Mouse (Mus musculus) liver, embryonic 16.5 days (tissue): ENCODE data around the gene Bglap. TPM values are rescaled to one million over a fixed set of nuclear protein-coding genes. Genes with fewer than 3 reads are reported as not detected.
A peak's percentile ranks its signal among the peaks of the same experiment; 100 is the strongest.
"Not testable (repeated sequence)": the region's sequence is repeated elsewhere in the genome, so short reads cannot be mapped to it uniquely, and the experiment has no call there.

Experiments
- ATAC-seq: fragments of 200-750 bp; cut with Nextera tagmentation; 2 replicates; pipeline ENCODE4 v1.8.0; 2017; ENCODE audit warnings: low read depth, mild to moderate bottlenecking, moderate number of reproducible peaks, moderate library complexity
- H3K27ac ChIP-seq: fragments of 300-500 bp; sonication (generic); 2 replicates; pipeline ENCODE4 v1.5.1; 2014; ENCODE audit warnings: mild to moderate bottlenecking, low read length
- H3K27me3 ChIP-seq: fragments of 300-500 bp; sonication (generic); 2 replicates; pipeline ENCODE4 v1.6.1; 2014; ENCODE audit warnings: low read depth, low read length, mixed read lengths; ENCODE audit not compliant: control insufficient read depth, insufficient read depth
- H3K36me3 ChIP-seq: fragments of 300-500 bp; sonication (generic); 2 replicates; pipeline ENCODE4 v1.6.1; 2014; ENCODE audit warnings: mild to moderate bottlenecking; ENCODE audit not compliant: control insufficient read depth, insufficient read depth
- H3K4me1 ChIP-seq: fragments of 300-500 bp; sonication (generic); 2 replicates; pipeline ENCODE4 v1.6.1; 2014; ENCODE audit warnings: low read depth, low read length, mixed read lengths; ENCODE audit not compliant: control insufficient read depth
- H3K4me2 ChIP-seq: fragments of 300-500 bp; sonication (generic); 2 replicates; pipeline ENCODE4 v1.6.1; 2014; ENCODE audit warnings: low read depth, low read length, mixed read lengths
- H3K4me3 ChIP-seq: fragments of 300-500 bp; sonication (generic); 2 replicates; pipeline ENCODE4 v1.5.1; 2014; ENCODE audit warnings: low read depth, mild to moderate bottlenecking, low read length
- H3K9ac ChIP-seq: fragments of 300-500 bp; sonication (generic); 2 replicates; pipeline ENCODE4 v1.6.1; 2014; ENCODE audit warnings: low read depth, low read length
- H3K9me3 ChIP-seq: fragments of 300-500 bp; sonication (generic); replicated peaks from 2 replicates; pipeline ENCODE4 v1.6.1; 2016; ENCODE audit warnings: low read length; ENCODE audit not compliant: control insufficient read depth
- WGBS: fragments of 180-500 bp; shearing (Covaris S2); extraction: QIAGEN DNeasy Blood & Tissue Kit; methylation state at CpG from one replicate; pipeline ENCODE4 v1.1.7; 2014; ENCODE audit not compliant: insufficient replicate concordance; 5-methylcytosine and 5-hydroxymethylcytosine counted together
- polyA plus RNA-seq: library from polyadenylated mRNA; unstranded; fragments of >200 nt; fragmentation: Nextera tagmentation; extraction: Ambion mirVana; gene quantifications from 2 replicates; pipeline ENCODE4 v1.2.1, GENCODE M21; 2015

Gene Bglap
- polyA plus RNA-seq, 1 experiment from 2014 or later = not detected

DNA sequence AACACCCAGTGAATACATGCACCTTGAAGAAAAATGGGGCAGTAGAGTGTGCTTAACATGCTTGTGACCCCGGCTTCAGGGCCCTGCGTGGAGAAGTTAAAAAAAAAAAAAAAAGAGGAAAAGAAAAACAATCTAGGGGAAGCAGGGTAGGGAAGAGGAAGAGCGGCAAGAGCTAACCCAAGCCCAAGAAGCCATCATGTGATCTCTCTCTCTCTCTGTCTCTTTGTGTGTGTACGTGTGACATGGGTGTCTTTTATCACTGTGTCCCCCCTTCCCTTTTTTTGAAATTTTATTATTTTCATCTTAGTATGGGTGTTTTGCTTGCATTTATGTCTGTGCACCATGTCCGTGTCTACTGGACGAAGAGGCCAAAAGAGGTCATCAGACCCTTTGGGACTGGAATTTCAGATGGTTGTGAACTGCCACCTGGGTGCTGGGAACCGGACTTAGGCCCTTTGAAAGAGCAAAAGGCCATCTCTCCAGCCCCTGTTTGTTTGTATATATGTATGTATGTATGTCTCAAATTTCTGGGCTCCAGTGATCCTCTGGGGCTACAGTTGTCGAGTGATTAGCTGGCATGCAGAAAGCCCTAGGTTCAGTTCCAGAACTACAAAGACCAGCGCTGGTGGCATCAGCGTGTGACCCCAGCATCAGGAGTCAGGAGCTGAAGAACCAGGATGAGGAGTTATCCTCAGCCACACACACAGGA is 19.4 kb upstream of the Bglap start:
- Histone ChIP-seq H3K4me1 (peaks cover 19% of the 10 kb centered on the region), H3K27me3 (no peaks in the 10 kb centered on the region), H3K9ac (no peak overlapping the region), H3K4me3 (no peak overlapping the region), H3K36me3 (peaks cover 5% of the 10 kb centered on the region), H3K4me2 (no peak overlapping the region), H3K27ac (no peak overlapping the region), H3K9me3 (no peaks in the 10 kb centered on the region)
- 79% methylated on average over 10 of the region's 10 CpGs for WGBS
- ATAC-seq = no peak

DNA sequence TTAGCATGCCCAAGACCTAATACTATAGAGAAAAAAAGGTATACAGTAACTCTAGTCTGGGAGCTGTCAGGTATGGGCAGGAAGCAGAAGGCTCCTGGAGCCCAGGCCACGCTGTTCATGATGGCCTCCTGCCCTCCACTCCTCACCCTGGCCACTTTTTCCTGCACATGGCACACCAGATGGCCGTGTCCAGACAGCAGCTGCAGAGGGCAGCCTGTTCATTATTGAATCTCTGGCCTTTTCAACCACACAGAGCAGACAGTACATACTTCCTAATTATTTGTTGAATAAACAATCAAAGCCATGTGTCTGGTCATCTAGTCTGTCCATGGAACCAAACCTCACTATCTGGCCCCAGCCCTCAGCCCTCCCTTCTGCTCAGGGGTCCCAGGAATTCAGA is 14.4 kb upstream of the Bglap start:
- no peak overlapping the region for H3K4me2 ChIP-seq
- no peaks in the 10 kb centered on the region for H3K9me3 ChIP-seq
- peaks cover 4% of the 10 kb centered on the region for H3K36me3 ChIP-seq
- no peaks in the 10 kb centered on the region for H3K27me3 ChIP-seq
- 79% methylated on average over 2 of the region's 2 CpGs for WGBS
- H3K4me3 ChIP-seq = no peak overlapping the region
- no peaks in the 10 kb centered on the region for H3K4me1 ChIP-seq
- no peak for ATAC-seq
- H3K27ac ChIP-seq = no peak overlapping the region
- H3K9ac ChIP-seq = no peak overlapping the region

DNA sequence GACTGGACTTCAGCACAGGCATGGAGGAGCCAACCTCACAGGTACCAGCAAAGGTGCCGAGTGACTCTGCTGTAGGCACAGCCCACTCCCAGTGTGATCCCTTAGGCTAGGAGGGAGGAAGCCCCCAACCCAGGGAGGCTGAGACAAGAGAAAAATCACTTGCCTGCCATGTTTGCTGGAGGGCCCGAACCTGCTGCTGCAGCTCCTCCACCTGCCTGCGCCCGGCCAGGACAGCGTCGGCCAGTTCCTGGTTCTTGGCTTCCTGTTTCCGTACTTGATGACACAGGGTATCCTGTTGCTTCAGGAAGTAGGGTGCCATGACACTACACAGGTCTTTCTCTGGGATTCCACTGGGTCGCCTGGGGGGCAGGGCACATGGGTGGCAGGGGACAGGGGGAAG is 11.5 kb upstream of the Bglap start:
- H3K9me3 ChIP-seq = no peaks in the 10 kb centered on the region
- no peaks in the 10 kb centered on the region for H3K4me1 ChIP-seq
- peak; percentile 9; the same call in 1 of the 2 replicates for ATAC-seq
- WGBS = 82% methylated on average over 8 of the region's 8 CpGs
- H3K4me2 ChIP-seq = no peak overlapping the region
- H3K27me3 ChIP-seq = no peaks in the 10 kb centered on the region
- peaks cover 4% of the 10 kb centered on the region for H3K36me3 ChIP-seq
- no peak overlapping the region for H3K4me3 ChIP-seq
- no peak overlapping the region for H3K9ac ChIP-seq
- H3K27ac ChIP-seq = no peak overlapping the region

DNA sequence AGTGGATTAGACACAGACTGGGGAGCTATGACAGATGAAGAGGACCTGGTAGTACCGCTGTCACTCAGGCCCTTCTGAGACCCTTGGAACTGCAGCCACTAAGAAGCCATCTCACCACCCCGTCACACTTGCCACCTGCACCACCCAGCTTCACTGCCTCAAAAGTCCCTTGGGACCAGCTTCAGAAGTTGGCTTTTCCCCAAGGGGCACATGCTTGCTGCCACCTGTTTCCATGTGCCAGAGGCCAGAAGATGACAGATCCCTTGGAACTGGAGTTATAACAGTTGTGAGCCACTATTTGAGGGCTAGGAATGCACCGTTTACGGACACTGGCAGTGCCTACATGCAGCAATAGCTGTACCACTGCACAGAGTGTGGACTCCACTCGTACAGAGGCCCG is 11.0 kb upstream of the Bglap start:
- Histone ChIP-seq H3K4me3 (no peak overlapping the region), H3K9me3 (no peaks in the 10 kb centered on the region), H3K27me3 (no peaks in the 10 kb centered on the region), H3K36me3 (peaks cover 4% of the 10 kb centered on the region), H3K4me2 (no peak overlapping the region), H3K9ac (no peak overlapping the region), H3K4me1 (no peaks in the 10 kb centered on the region), H3K27ac (no peak overlapping the region)
- WGBS = 83% methylated on average over 6 of the region's 6 CpGs
- no peak for ATAC-seq

DNA sequence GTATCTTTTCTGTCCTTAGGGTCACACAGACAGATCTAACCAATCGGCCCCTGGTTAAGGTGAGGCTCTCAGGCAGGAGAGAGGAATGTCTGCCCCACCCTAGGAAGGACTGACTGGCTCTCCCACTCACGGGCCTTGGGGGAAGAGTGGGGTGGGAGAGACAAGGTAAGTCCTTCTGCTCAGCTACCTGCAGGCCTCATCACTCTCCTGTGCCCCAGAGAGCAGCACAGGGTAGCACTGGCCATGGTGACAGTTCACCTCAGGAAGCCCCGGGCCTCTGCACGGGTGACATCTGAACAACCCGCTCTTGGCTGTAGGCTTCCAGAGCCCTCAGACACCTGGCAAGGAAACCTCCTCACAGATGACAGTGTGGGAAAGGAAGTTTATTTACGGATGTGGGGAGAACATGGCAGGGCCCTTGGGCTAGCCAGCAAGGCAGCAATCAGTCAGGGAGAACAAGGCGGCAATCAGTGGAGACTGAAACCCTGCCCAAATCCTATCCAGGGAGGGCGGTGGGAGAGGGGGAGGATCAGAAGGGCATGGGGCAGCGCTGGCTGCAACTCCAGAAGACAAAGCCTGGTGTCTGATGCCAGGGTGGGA is 9.6 kb upstream of the Bglap start:
- no peak overlapping the region for H3K9ac ChIP-seq
- H3K4me1 ChIP-seq = no peaks in the 10 kb centered on the region
- 85% methylated on average over 9 of the region's 9 CpGs for WGBS
- ATAC-seq = no peak
- H3K27me3 ChIP-seq = no peaks in the 10 kb centered on the region
- H3K4me3 ChIP-seq = no peak overlapping the region
- H3K9me3 ChIP-seq = no peaks in the 10 kb centered on the region
- no peak overlapping the region for H3K27ac ChIP-seq
- H3K36me3 ChIP-seq = peaks cover 8% of the 10 kb centered on the region
- H3K4me2 ChIP-seq = no peak overlapping the region

DNA sequence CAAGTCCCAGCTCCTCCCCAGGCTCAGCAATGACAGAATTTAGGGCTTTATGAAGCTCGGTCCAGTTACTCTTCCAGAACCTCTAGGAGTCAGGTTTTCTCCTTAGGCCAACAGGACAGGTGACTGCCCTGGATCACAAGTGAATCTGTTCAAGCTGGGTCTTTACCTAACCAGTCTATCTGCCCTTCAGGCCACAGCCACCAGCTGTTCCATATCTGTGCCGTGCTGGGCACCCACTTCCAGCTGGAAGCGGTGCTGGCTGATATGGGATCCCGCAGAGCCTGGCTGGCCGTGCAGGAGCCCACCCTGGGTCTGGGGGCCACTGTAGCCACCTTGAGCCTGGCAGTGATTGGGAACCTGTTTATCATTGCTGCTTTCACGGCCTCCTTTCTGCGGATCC is 1.9 kb downstream of the Bglap start:
- H3K4me2 ChIP-seq, H3K27me3 ChIP-seq, H3K36me3 ChIP-seq, H3K9ac ChIP-seq, H3K27ac ChIP-seq, ATAC-seq, H3K9me3 ChIP-seq, H3K4me3 ChIP-seq, H3K4me1 ChIP-seq: not testable (repeated sequence)
- 0% methylated on average over 1 of the region's 7 CpGs for WGBS

DNA sequence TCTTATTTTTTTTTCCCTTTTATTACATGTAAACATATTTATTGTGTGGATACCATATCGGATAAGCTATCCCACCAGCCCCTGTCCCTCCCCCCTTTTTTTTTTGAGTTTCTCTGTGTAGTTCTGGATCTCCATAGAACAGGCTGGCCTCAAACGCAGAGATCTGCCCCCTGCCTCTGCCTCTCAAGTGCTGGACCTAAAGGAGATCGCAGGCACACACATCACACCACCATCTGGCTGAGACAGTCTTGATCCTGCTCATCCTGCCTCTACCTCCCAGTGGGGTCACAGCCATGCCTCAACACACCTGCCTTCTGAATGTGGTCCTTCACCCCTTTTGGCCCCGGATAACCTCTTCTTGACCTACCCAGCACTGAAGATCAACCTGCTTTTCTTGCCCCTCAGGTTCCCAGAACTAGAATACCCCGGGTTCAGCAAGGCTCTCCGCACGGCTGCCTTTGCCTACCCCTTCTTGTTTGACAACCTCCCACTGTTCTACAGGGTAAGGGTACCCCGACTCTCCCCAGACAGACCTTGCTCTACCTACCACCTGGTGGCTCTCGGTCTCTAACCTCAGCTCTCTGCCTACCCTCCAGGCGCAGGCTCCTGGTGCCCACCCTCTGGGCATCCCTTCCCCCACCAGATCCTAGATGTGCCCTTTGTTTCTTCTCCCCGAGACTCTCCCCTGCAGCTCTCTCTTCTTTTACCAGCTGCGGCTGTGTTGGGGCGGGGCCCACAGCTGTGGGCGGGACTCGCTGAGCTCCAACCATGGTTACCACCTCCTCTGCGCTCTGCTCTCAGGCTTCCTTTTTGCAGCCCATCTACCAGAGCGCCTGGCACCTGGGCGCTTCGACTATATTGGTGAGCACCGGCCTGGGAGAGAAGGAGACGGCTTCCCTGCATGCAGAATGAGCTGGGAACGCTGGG is 2.6 kb downstream of the Bglap start:
- H3K36me3 ChIP-seq, H3K27me3 ChIP-seq, H3K9ac ChIP-seq, H3K4me1 ChIP-seq, H3K9me3 ChIP-seq, H3K27ac ChIP-seq, H3K4me3 ChIP-seq: not testable (repeated sequence)
- peak; percentile 82 for ATAC-seq
- 14% methylated on average over 20 of the region's 22 CpGs for WGBS
- H3K4me2 ChIP-seq = peak overlapping the region; percentile 18; the same call in 1 of the 2 replicates

DNA sequence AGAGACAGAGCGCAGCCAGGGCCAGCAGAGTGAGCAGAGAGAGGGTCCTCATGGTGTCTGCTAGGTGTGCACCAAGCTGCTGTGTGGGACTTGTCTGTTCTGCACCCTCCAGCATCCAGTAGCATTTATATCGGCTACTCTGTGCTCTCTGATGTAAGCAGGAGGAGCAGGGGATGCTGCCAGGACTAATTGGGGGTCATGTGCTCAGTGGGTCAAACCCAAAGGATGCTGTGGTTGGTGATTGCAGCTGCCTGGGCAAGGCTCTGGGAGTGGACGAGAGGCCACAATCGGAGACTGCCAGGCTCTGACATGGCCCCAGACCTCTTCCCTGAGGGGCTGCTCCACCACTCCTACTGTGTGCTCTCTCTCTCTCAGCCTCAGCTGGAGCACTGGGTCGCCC is 5.7 kb downstream of the Bglap start, which contains the start of gene Bglap2:
TSS of gene Bglap2 (minus strand) at position 101 of the 400 bp plus-strand sequence.
- H3K4me2 ChIP-seq, H3K9me3 ChIP-seq, H3K4me3 ChIP-seq, H3K4me1 ChIP-seq, H3K27ac ChIP-seq, H3K9ac ChIP-seq, H3K36me3 ChIP-seq, ATAC-seq, H3K27me3 ChIP-seq: not testable (repeated sequence)
- WGBS = 60% methylated on average over 5 of the region's 5 CpGs

DNA sequence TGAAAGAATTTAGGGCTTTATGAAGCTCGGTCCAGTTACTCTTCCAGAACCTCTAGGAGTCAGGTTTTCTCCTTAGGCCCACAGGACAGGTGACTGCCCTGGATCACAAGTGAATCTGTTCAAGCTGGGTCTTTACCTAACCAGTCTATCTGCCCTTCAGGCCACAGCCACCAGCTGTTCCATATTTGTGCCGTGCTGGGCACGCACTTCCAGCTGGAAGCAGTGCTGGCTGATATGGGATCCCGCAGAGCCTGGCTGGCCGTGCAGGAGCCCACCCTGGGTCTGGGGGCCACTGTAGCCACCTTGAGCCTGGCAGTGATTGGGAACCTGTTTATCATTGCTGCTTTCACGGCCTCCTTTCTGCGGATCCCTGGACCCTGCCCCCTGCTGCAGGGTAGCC is 7.6 kb downstream of the Bglap start:
- not testable (repeated sequence) for H3K4me1 ChIP-seq, H3K4me2 ChIP-seq, H3K27ac ChIP-seq, ATAC-seq, H3K9ac ChIP-seq, H3K4me3 ChIP-seq, H3K36me3 ChIP-seq, H3K27me3 ChIP-seq, H3K9me3 ChIP-seq
- 43% methylated on average over 5 of the region's 7 CpGs for WGBS
